Mouse (Mus musculus): ENCODE results near the gene Nfe2l1.

- no peak for TF ChIP-seq POLR2A (IDR thresholded peaks at IDR 0.05; ENCODE audit: low read depth, low read length)
- TF ChIP-seq CTCF (IDR thresholded peaks at IDR 0.05; ENCODE audit: extremely low read depth, insufficient read depth, insufficient read length, insufficient replicate concordance) = no peak
These were observed 6.3 kb downstream of the Nfe2l1 start for GRCm38 (mm10) chr11:96823471-96823837.
